Mouse (Mus musculus): ENCODE results near the gene Gpr45. TPM values are rescaled to one million over a fixed set of nuclear protein-coding genes. Genes with fewer than 3 reads are reported as not detected.

Gpr45 gene
- total RNA-seq (2021), result 10 to 100 TPM; 26.2 to 27.4 TPM
- long read RNA-seq, experiment 1, transcript Gpr45-205 (2 exons, 2,046 nt), result major isoform, 10 of 25 reads
- long read RNA-seq, experiment 1, partial matches to known transcripts, result 7 of 25 reads
- long read RNA-seq, experiment 1, other reads (novel, unspliced or antisense), result 4 of 25 reads
- long read RNA-seq, experiment 2, transcript Gpr45-205 (2 exons, 2,046 nt), result major isoform, 13 of 25 reads
- long read RNA-seq, experiment 2, partial matches to known transcripts, result 7 of 25 reads
- long read RNA-seq, experiment 2, other reads (novel, unspliced or antisense), result 1 of 25 reads

GRCm38 (mm10) chr1:42952734-42953481 lies at the start of gene Gpr45:
TSS of gene Gpr45 (plus strand) at chr1:42952872.
- no peak for TF ChIP-seq CTCF (conservative IDR thresholded peaks at IDR 0.05)
- Histone ChIP-seq H3K27ac (peak within 1 kb of the TSS; percentile 91), H3K4me3 (peak within 1 kb of the TSS; percentile 62)
- peak; percentile 68 to 70 for DNase-seq (ENCODE audit: low spot score in 2 of 2)

- Histone ChIP-seq H3K4me3 (no peak overlapping the region), H3K27ac (no peak overlapping the region)
- TF ChIP-seq CTCF (conservative IDR thresholded peaks at IDR 0.05), result no peak
- no peak for DNase-seq (ENCODE audit: low spot score in 2 of 2)
These were observed 47.5 kb upstream of the Gpr45 start for GRCm38 (mm10) chr1:42905148-42905547.

GRCm38 (mm10) chr1:42906696-42907095 lies 46.0 kb upstream of the Gpr45 start:
- Histone ChIP-seq H3K27ac (no peak overlapping the region; the same call in 1 of the 2 replicates), H3K4me3 (no peak overlapping the region)
- TF ChIP-seq CTCF (conservative IDR thresholded peaks at IDR 0.05), result no peak
- peak; percentile 24 to 66 for DNase-seq (ENCODE audit: low spot score in 2 of 2)

GRCm38 (mm10) chr1:42907153-42907552 lies 45.5 kb upstream of the Gpr45 start:
- Histone ChIP-seq H3K4me3 (no peak overlapping the region), H3K27ac (no peak overlapping the region; the same call in 1 of the 2 replicates)
- DNase-seq (ENCODE audit: low spot score in 2 of 2), result no peak
- no peak for TF ChIP-seq CTCF (conservative IDR thresholded peaks at IDR 0.05)

- Histone ChIP-seq H3K27ac (no peak overlapping the region), H3K4me3 (no peak overlapping the region)
- peak; percentile 23 to 29 for DNase-seq (ENCODE audit: low spot score in 2 of 2)
- TF ChIP-seq CTCF (conservative IDR thresholded peaks at IDR 0.05), result peak; percentile 89
These were observed 37.6 kb upstream of the Gpr45 start for GRCm38 (mm10) chr1:42915062-42915461.

- Histone ChIP-seq H3K27ac (no peak overlapping the region), H3K4me3 (no peak overlapping the region)
- DNase-seq (ENCODE audit: low spot score in 2 of 2), result no peak
- TF ChIP-seq CTCF (conservative IDR thresholded peaks at IDR 0.05), result no peak
These were observed 36.0 kb upstream of the Gpr45 start for GRCm38 (mm10) chr1:42916719-42917118.

GRCm38 (mm10) chr1:42917908-42918307 lies 34.8 kb upstream of the Gpr45 start:
- no peak for DNase-seq (ENCODE audit: low spot score in 2 of 2)
- TF ChIP-seq CTCF (conservative IDR thresholded peaks at IDR 0.05), result no peak
- H3K27ac ChIP-seq, result no peak overlapping the region
- no peak overlapping the region for H3K4me3 ChIP-seq

- DNase-seq (ENCODE audit: low spot score in 2 of 2), result no peak
- no peak for TF ChIP-seq CTCF (conservative IDR thresholded peaks at IDR 0.05)
- H3K27ac ChIP-seq, result no peak overlapping the region
- no peak overlapping the region for H3K4me3 ChIP-seq
These were observed 28.7 kb upstream of the Gpr45 start for GRCm38 (mm10) chr1:42923924-42924323.

- Histone ChIP-seq H3K27ac (no peak overlapping the region), H3K4me3 (no peak overlapping the region)
- no peak for TF ChIP-seq CTCF (conservative IDR thresholded peaks at IDR 0.05)
- no peak for DNase-seq (ENCODE audit: low spot score in 2 of 2)
These were observed 19.1 kb upstream of the Gpr45 start for GRCm38 (mm10) chr1:42933613-42934012.

GRCm38 (mm10) chr1:42948486-42948885 lies 4.2 kb upstream of the Gpr45 start:
- DNase-seq (ENCODE audit: low spot score in 2 of 2), result no peak
- no peak for TF ChIP-seq CTCF (conservative IDR thresholded peaks at IDR 0.05)
- no peak overlapping the region for H3K27ac ChIP-seq
- H3K4me3 ChIP-seq, result no peak overlapping the region

GRCm38 (mm10) chr1:42953482-42953822 lies 780 bp downstream of the Gpr45 start:
- DNase-seq (ENCODE audit: low spot score in 2 of 2), result no peak
- Histone ChIP-seq H3K27ac (peak overlapping the region; percentile 91), H3K4me3 (peak overlapping the region; percentile 62)
- TF ChIP-seq CTCF (conservative IDR thresholded peaks at IDR 0.05), result no peak

- Histone ChIP-seq H3K4me3 (no peak overlapping the region), H3K27ac (no peak overlapping the region)
- DNase-seq (ENCODE audit: low spot score in 2 of 2), result no peak
- TF ChIP-seq CTCF (conservative IDR thresholded peaks at IDR 0.05), result no peak
These were observed 4.2 kb downstream of the Gpr45 start for GRCm38 (mm10) chr1:42956828-42957227.

- H3K27ac ChIP-seq, result no peak overlapping the region
- TF ChIP-seq CTCF (conservative IDR thresholded peaks at IDR 0.05), result no peak
- no peak for DNase-seq (ENCODE audit: low spot score in 2 of 2)
- H3K4me3 ChIP-seq, result no peak overlapping the region
These were observed 30.6 kb downstream of the Gpr45 start for GRCm38 (mm10) chr1:42983082-42983771.
